Mouse (Mus musculus) lung, postnatal 0 days (tissue): ENCODE data around the gene Boll.

ENCODE experiments used
- CTCF ChIP-seq: IDR thresholded peaks from 2 replicates; pipeline ENCODE4 v1.5.1; 2016; ENCODE audit warnings: antibody characterized with exemption, mild to moderate bottlenecking
- EP300 ChIP-seq: IDR thresholded peaks from 2 replicates; pipeline ENCODE4 v1.6.1; 2016; ENCODE audit warnings: antibody characterized with exemption, mild to moderate bottlenecking, control low read depth

- TF ChIP-seq CTCF (no peak), EP300 (no peak)
Observed at GRCm38 (mm10) chr1:55380527-55380926, 17.3 kb upstream of the Boll start.
